Mouse (Mus musculus) frontal cortex, postnatal 25 days (tissue): ENCODE results near the gene Mfsd4b5.
A peak's percentile ranks its signal among the peaks of the same experiment; 100 is the strongest.
"Not testable (repeated sequence)": the region's sequence is repeated elsewhere in the genome, so short reads cannot be mapped to it uniquely, and the experiment has no call there.

Source experiments
- DNase-seq, 2 experiments: peaks; one replicate each; pipeline ENCODE4 v3.0.0; 2022; ENCODE audit warnings: low spot score in 2 of 2

Gene Mfsd4b5

GRCm38 (mm10) chr10:39967512-39967911 is 18.9 kb downstream of the Mfsd4b5 start:
- DNase-seq = no peak

- DNase-seq = no peak
Observed at GRCm38 (mm10) chr10:39961906-39962305, 24.5 kb downstream of the Mfsd4b5 start.

GRCm38 (mm10) chr10:39960441-39960822 is 26.0 kb downstream of the Mfsd4b5 start:
- DNase-seq = no peak

DNA sequence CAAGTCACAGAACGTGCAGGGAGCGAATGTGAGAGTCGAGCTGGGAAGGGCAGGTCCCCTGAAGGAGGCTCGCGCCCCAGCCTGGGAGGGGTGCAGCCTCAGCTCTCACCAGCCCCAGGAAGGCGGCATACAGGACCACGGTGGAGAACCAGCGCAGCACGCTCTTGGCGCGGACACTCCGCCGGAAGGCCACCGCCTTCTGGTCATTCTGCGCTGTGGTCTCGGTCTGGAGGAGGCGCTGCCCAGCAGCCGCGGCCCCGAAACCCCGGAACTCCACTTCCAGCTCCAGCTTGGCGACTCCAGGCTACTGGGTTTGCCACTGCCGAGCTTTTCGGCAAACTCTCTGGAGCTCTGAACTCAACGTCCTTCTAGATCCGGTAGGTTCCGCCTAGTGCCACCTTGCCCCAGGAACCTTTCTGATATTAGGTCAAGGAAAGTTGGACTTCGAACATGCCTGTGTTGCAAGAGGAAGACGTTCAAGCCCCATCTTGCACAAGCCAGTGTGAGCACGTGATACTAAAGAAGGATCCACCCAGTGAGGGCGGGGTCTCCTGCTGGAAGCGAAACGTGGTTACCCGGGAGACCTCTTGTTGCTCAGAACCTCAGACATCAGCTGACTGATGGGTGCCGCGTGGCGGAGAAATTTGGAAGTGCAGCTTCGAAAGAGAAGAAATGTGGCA is 26.5 kb downstream of the Mfsd4b5 start, which contains the start of gene Mfsd4b3:
Gene Mfsd4b3 (minus strand): TSS at position 393 of the 680 bp plus-strand sequence.
- DNase-seq = peak; percentile 80 to 87

DNA sequence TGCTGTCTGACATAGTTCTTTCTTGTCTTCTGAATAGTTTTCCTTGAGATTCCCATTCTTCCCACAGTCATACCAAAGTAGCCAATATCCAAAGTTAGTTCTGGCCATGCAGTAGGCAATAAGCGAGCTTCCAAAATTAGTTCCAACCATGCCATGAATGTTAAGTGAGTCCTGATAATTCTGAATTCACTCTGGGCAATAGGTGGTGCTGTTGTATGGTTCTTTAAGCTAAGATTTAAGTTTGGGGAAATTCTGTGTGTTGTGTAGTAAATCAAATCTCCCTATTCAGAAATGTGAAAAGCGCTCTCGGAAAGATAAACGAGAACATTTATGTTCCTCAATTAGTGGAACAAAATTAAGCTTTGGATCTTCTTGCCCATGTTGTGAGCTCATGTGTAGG is 28.2 kb downstream of the Mfsd4b5 start:
- DNase-seq = no peak

DNA sequence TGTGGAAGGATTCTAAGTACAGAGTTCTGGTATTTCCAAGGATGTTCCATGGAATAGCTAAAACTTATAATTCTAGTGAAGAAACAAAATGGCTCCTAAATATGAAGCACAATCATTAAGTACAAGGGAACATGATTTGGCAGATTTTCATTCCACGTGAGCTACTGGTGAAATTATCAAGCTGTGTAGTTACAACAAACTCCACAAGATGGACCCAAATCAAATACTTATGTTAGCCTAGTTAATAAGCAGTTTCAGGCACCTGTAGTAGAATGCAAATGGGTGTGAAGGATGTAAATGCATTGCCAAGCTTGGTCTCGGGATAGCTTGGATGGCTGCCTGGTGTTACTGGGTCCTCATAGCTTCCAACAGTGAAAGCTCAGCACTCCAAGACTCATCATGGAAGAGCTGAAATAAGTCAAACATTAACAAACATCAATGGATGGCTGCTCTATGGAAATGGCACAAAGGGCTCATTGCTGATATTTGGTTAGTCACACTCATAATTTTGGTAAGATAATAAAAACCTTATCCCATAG is 30.0 kb downstream of the Mfsd4b5 start:
- no peak for DNase-seq

- DNase-seq = no peak
Observed at GRCm38 (mm10) chr10:39955163-39955562, 31.3 kb downstream of the Mfsd4b5 start.

DNA sequence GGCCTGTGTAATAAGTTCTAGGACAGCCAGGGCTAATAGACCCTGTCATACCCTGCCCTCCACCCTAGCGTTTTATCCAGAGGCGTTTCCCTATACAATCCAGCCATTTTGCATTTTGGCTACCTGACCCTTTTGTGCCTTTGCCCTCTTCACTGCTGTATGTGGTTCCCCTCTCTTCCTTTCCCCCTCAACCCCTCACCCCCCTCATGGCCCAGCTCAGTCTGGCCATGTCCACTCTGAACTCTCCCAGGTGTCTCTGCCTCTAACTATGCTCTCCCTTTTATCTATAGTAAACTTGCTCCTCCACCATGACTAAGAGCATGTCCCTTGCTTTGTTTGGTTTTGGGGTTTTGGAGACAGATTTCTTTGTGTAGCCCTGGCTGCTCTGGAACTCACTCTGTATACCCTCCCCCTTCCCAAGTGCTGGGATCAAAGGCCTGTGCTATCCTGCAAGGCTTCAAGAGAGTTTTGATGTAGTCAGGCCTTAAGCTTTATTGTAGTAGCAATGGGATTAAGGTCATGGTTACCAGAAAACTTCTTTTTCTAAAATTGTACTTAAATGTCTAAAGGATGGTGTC is 37.0 kb downstream of the Mfsd4b5 start:
- no peak for DNase-seq

DNA sequence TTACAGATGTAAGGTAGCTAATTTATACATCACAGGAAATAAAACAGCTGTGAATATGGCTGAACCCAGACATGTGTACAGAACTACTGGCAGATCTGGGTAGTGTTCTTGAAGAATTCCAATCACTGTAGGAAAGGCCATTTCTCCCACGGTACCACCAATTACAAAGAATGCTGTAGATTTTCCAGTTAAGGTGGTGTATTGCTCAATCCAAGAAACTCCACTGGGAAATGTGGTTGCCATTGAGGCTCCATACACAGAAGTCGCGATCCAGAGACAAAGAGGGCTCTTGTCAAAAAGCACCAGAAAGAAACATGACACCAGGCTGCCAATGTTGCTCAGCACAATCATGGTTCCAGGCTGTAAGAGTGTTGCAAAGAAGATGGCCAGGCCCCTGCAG is 39.3 kb downstream of the Mfsd4b5 start:
- not testable (repeated sequence) for DNase-seq

- no peak for DNase-seq
Observed at GRCm38 (mm10) chr10:39936553-39936952, 49.9 kb downstream of the Mfsd4b5 start.

DNA sequence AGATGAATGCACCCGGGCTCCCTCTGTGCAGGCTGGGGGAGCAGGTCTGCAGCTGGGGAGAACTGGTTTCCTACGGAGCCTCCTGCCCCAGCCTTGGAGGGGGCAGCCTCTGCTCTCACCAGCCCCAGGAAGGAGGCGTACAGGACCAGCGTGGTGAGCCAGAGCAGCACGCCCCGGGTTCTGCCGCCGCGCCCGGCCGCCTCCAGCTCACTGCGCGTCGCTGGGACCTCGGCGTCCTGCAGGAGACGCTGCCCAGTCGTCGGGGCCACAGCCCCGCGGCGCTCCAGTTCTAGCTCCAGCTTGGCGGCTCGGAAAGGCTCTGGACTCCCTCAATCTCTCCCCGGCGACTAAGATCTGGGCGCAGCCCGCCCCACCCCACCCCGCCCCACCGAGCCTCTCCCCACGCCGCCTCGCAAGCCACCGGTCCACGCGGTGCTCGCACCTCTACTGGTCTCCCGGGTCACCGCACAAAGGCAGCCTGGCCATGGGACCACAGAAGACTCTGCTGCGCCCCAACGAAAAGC is 59.8 kb downstream of the Mfsd4b5 start, which contains the start of gene Mfsd4b2:
Gene Mfsd4b2 (minus strand): TSS at position 308 of the 524 bp plus-strand sequence.
- no peak for DNase-seq

DNA sequence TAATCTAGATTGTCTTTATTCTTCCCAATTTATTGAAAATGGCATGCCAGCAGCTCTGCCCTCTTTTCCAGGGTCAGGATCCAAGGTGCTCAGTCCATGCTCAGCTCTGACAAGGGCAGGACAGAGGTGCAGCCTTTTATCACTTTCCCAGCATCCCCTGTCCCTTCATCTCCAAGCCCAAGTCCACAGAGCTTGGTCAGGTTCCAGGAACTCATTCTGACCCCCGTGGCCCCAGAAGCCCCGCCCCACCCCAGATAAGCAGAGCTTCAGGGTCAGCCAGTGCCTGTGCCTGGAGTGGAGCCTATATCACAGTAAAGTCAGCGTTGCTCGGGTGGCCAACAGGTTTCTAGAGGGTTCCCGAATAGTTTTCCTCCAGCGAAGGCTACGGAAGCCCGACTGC is 61.9 kb downstream of the Mfsd4b5 start:
- DNase-seq = not testable (repeated sequence)

DNA sequence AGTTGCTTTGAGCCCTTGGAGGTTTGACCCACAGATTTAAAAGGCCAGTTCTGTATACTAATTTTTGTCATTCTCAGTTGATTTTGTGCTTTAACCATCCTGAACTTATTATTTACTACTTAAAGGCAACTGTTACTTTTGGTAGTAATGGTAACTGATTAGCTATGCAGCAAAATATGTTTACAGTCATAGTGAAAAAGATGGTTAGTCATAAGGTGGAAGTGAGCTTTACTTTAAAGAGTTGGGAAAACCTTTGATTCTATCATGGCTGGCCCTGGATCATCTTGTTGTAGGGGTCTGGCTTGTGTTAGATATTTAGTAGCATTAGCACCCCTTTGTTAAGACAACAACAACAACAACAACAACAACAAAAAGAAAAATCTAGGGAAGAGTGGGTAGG is 73.8 kb downstream of the Mfsd4b5 start:
- DNase-seq = no peak

DNA sequence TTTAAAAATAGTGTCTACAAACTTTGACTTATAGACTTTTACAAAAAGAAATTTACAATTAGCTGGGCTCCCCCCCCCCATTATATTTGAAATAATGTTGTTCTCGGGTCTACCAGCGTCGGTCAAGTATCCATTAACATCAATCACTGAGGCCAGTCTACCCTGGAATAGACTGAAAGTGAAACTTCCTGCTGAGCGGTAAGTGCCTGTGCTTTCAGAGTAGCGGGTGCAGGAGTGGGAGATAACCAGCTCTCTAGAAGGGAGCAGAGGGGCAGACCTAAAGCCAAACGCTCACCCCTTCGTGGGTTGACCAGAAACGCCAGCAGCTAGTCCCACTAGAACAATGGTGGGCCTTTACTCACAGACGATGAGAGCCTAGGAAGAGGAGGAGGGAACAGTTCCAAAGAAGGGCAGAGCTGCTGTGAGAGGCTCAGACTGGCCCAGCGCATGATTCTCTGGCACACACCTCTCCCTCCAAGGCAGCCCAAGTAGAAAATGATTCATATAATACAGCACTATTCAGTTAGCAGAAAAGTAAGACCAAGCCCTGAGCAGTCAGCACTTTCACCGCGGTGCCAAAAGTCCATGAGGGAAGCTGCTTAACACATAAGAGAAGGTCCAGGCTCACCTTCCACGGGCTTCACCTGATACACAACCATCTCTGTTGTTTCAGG is 77.5 kb downstream of the Mfsd4b5 start:
- no peak for DNase-seq
